8 mouse cellular contexts compared by ENCODE assay signal in genomic region chr9:90126260-90127010, GRCm38 (mm10). TPM values are rescaled to one million over a fixed set of nuclear protein-coding genes. Genes with fewer than 3 reads are reported as not detected.
DNase-seq lines count a peak whose midpoint lies in the region; ATAC-seq lines count a peak whose summit lies in the region.

No protein-coding gene starts in this region.

- 1% methylated on average over 30 of the region's 30 CpGs for WGBS in hindbrain, embryonic 13.5 days

- H3K27ac ChIP-seq in hindbrain, embryonic 13.5 days = no peak overlapping the region

- peak overlapping the region; percentile 43 for H3K4me2 ChIP-seq in hindbrain, embryonic 13.5 days

- H3K9me3 ChIP-seq in hindbrain, embryonic 13.5 days = no peaks in the 10 kb centered on the region

- 0 out of 2 replicates have a peak, but pooled peaks cover 3% of the 10 kb centered on the region for H3K27me3 ChIP-seq in hindbrain, embryonic 13.5 days

- peak; percentile 95 for DNase-seq in R1 (ENCODE audit: low read depth, low spot score)
- peak; percentile 59 for DNase-seq in cerebellum, adult 9-11 months
- peak; percentile 32 to 67 for DNase-seq in frontal cortex, postnatal 10 days (ENCODE audit: low spot score in 2 of 2)
- peak; percentile 39 to 71 for DNase-seq in layer of hippocampus, postnatal 25 days (ENCODE audit: extremely low spot score in 1 of 2, low spot score in 1 of 2)
- DNase-seq in lung, postnatal 25 days (ENCODE audit: low spot score) = peak; percentile 86
- peak; percentile 34 for DNase-seq in retina, postnatal 7 days (ENCODE audit: low read depth, low spot score)
- peak; percentile 85 for DNase-seq in urinary bladder, postnatal 14 days (ENCODE audit: low spot score)

- H3K9ac ChIP-seq in hindbrain, embryonic 13.5 days = no peak overlapping the region

- peak; percentile 69 for ATAC-seq in hindbrain, embryonic 13.5 days (ENCODE audit: low FRiP score)

- no peaks in the 10 kb centered on the region for H3K36me3 ChIP-seq in hindbrain, embryonic 13.5 days

- 0 out of 2 replicates have a peak, but pooled peaks cover 8% of the 10 kb centered on the region for H3K4me1 ChIP-seq in hindbrain, embryonic 13.5 days (replicated peaks)

- H3K4me3 ChIP-seq in hindbrain, embryonic 13.5 days = peak overlapping the region; percentile 23

RNA-seq across cellular contexts. Expression of gene Morf4l1, which starts 11.9 kb away (rescaled TPM):
- 546 and 556 TPM in 2 replicates for polyA plus RNA-seq in hindbrain, embryonic 13.5 days (2015; fragmentation: Nextera tagmentation; extraction: Ambion mirVana)
- total RNA-seq in layer of hippocampus, postnatal 25 days (2021) = 100 to 1,000 TPM; 401 to 432 TPM

RNA-seq across cellular contexts. Expression of gene Adamts7, which starts 36.4 kb away (rescaled TPM):
- polyA plus RNA-seq in hindbrain, embryonic 13.5 days (2015; fragmentation: Nextera tagmentation; extraction: Ambion mirVana) = 12.1 and 14.1 TPM in 2 replicates
- total RNA-seq in layer of hippocampus, postnatal 25 days (2021) = under 1 TPM; 0.62 to 0.77 TPM

Comparison
In these comparisons a context has a peak if more than half of its experiments do, and no peak if none do; other contexts are left out.
1. DNase-seq: peak in every context shown above with its lines; median percentile 95 in R1; 86 in lung, postnatal 25 days; 85 in urinary bladder, postnatal 14 days; 59 in cerebellum, adult 9-11 months; 55 in layer of hippocampus, postnatal 25 days; 50 in frontal cortex, postnatal 10 days; 34 in retina, postnatal 7 days.